Comparison of ENCODE assay signal across 9 mouse cellular contexts in the genomic region with DNA sequence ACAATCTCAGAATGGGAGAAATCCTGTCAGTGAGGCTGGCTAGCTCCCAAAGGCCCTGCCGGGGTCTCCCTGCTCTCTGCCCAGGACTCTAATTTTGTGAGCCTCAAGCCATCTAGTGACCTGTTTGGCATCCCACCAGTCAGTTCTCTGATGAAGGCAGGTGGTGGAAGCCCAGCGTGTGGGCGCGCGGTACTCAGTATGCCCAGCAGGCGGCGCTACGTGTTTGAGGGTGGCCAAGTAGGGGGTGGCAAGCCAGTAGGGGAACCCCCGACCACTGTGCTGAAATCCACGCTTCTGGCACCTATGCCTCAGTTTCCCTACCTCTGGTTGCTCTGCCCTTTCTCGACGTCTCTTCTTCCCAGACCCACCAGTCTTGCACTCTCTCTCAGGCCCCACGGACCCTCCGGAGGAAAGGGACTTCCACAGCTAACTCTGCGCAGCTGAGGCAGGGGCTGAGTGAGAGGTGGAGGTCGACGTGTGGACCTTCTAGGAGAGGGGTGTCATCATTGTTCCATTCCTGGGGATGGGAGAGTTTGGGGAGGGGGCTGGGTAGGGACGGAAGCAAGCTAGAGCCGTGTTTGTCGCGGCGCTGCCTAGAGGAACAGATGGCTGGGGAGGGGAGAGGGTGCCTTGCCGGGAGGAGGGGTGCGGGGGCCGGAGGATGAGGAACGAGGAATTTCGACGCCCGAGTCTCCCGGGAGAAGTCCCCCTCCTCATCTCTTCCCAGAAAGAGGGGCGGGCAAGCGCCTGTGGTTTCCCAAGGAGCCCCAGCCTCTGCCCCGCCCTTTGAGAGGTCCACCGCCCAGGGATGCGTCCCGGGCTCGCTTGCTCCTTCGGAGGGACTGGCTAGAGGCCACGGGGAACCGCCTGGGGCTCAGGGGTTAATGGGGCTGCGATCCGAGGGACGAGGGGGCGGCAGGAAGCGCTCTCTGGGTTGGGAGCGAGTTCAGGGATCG. TPM values are rescaled to one million over a fixed set of nuclear protein-coding genes. Genes with fewer than 3 reads are reported as not detected.
DNase-seq lines count a peak whose midpoint lies in the region; ATAC-seq and TF ChIP-seq lines count a peak whose summit lies in the region.
"Had no signal": no experiment of that assay in that cellular context is flagged by ENCODE, and none has a peak within 500 bp of the region (broad histone marks: within the 10 kb centered on the region; RNA-seq: fewer than 3 reads in every experiment).

No protein-coding gene starts in this region.

- H3K4me3 ChIP-seq in bone marrow macrophage, adult 2 months (ENCODE audit: insufficient read depth, low read length) = no peak overlapping the region
- peak overlapping the region; percentile 34 for H3K4me3 ChIP-seq in limb, embryonic 14.5 days (replicated peaks; ENCODE audit: low read length)
- peak overlapping the region; percentile 40 for H3K4me3 ChIP-seq in midbrain, embryonic 12.5 days
- H3K4me3 ChIP-seq in stomach, embryonic 15.5 days (replicated peaks) = peak overlapping the region; percentile 36

- DNase-seq in cerebellum, postnatal 25 days = peak; percentile 21 to 50
- DNase-seq in cerebellum, adult 8-10 months = no peak
- DNase-seq in gastrocnemius, postnatal 14 days = peak; percentile 58
- DNase-seq in limb, embryonic 14.5 days (ENCODE audit: low spot score) = no peak

- ATAC-seq in inflammation-experienced regulatory T-cells, adult 6 months = peak; percentile 29
- ATAC-seq in limb, embryonic 14.5 days (ENCODE audit: low FRiP score, low read depth) = peak; percentile 34; the same call in 1 of the 2 replicates
- ATAC-seq in midbrain, embryonic 12.5 days (ENCODE audit: low FRiP score, low read depth) = peak; percentile 73
- ATAC-seq in stomach, embryonic 15.5 days (ENCODE audit: insufficient read depth, low FRiP score, low read depth) = no peak; the same call in 1 of the 2 replicates

- intact Hi-C loops in gastrocnemius, postnatal 14 days (cut with DNase I; ENCODE audit: low total_unique reads) = loop anchor here (5.0 to 10.0 kb wide), 2 partner anchors 34 to 139 kb away; no protein-coding TSS in a partner anchor

- peak overlapping the region; percentile 62 for H3K4me2 ChIP-seq in limb, embryonic 14.5 days (replicated peaks; ENCODE audit: low read depth, low read length, severe bottlenecking)
- peak overlapping the region; percentile 81 for H3K4me2 ChIP-seq in midbrain, embryonic 12.5 days (replicated peaks)
- peak overlapping the region; percentile 76 for H3K4me2 ChIP-seq in stomach, embryonic 15.5 days

- no peaks in the 10 kb centered on the region for H3K9me3 ChIP-seq in limb, embryonic 14.5 days (ENCODE audit: control insufficient read depth, low read length)
- H3K9me3 ChIP-seq in midbrain, embryonic 12.5 days = no peaks in the 10 kb centered on the region
- no peaks in the 10 kb centered on the region for H3K9me3 ChIP-seq in stomach, embryonic 15.5 days

- 3% methylated on average over 34 of the region's 47 CpGs for WGBS in limb, embryonic 14.5 days
- WGBS in midbrain, embryonic 12.5 days = under 1% methylated on average over 47 of the region's 47 CpGs
- WGBS in stomach, embryonic 15.5 days = 2% methylated on average over 47 of the region's 47 CpGs

- peaks cover 6% of the 10 kb centered on the region for H3K4me1 ChIP-seq in bone marrow macrophage, adult 2 months (ENCODE audit: control insufficient read depth, insufficient read depth, low read length)
- peaks cover 6% of the 10 kb centered on the region; the same call in 1 of the 2 replicates for H3K4me1 ChIP-seq in limb, embryonic 14.5 days (ENCODE audit: control insufficient read depth, insufficient read depth, low read length)
- peaks cover 14% of the 10 kb centered on the region for H3K4me1 ChIP-seq in midbrain, embryonic 12.5 days
- peaks cover 8% of the 10 kb centered on the region for H3K4me1 ChIP-seq in stomach, embryonic 15.5 days

- no peak for TF ChIP-seq POLR2A in bone marrow macrophage, adult 2 months (IDR thresholded peaks at IDR 0.05; ENCODE audit: borderline replicate concordance, low read depth, low read length)
- TF ChIP-seq POLR2A in limb, embryonic 14.5 days (IDR thresholded peaks at IDR 0.05; ENCODE audit: borderline replicate concordance, extremely low read depth, insufficient read depth, insufficient read length) = no peak

- peaks cover 49% of the 10 kb centered on the region for H3K27me3 ChIP-seq in limb, embryonic 14.5 days (ENCODE audit: control insufficient read depth, insufficient read depth, low read length)
- H3K27me3 ChIP-seq in midbrain, embryonic 12.5 days = peaks cover 61% of the 10 kb centered on the region
- peaks cover 48% of the 10 kb centered on the region for H3K27me3 ChIP-seq in stomach, embryonic 15.5 days (replicated peaks)

- peak; percentile 74 for TF ChIP-seq CTCF in bone marrow macrophage, adult 2 months (IDR thresholded peaks at IDR 0.05; ENCODE audit: low read depth, low read length)

- H3K36me3 ChIP-seq in limb, embryonic 14.5 days (ENCODE audit: control insufficient read depth, insufficient read depth, low read length) = 0 out of 2 replicates have a peak, but pooled peaks cover 6% of the 10 kb centered on the region
- no peaks in the 10 kb centered on the region for H3K36me3 ChIP-seq in midbrain, embryonic 12.5 days
- peaks cover 2% of the 10 kb centered on the region; the same call in 1 of the 2 replicates for H3K36me3 ChIP-seq in stomach, embryonic 15.5 days

- H3K9ac ChIP-seq in limb, embryonic 14.5 days (ENCODE audit: low read depth, low read length, severe bottlenecking) = peak overlapping the region; percentile 34; the same call in 1 of the 2 replicates
- H3K9ac ChIP-seq in midbrain, embryonic 12.5 days (replicated peaks) = peak overlapping the region; percentile 53
- no peak overlapping the region for H3K9ac ChIP-seq in stomach, embryonic 15.5 days

- no peak overlapping the region for H3K27ac ChIP-seq in bone marrow macrophage, adult 2 months (ENCODE audit: insufficient read depth, low read depth, low read length)
- H3K27ac ChIP-seq in limb, embryonic 14.5 days (replicated peaks; ENCODE audit: low read depth, low read length) = no peak overlapping the region
- no peak overlapping the region for H3K27ac ChIP-seq in midbrain, embryonic 12.5 days (replicated peaks)
- H3K27ac ChIP-seq in stomach, embryonic 15.5 days = no peak overlapping the region

RNA-seq across cellular contexts. Expression of a gene that starts 20.6 kb away (rescaled TPM):
- polyA plus RNA-seq in bone marrow macrophage, adult 2 months (2012; ENCODE audit: insufficient read depth, insufficient read length, missing spikeins) = not detected in 2 replicates
- under 1 TPM; 0.55 to 0.64 TPM for total RNA-seq in gastrocnemius, postnatal 14 days (2021)
- polyA plus RNA-seq in inflammation-experienced regulatory T-cells, adult 6 months (2017; shearing (Covaris generic)) = not detected
- polyA plus RNA-seq in limb, embryonic 14.5 days (2012; rRNA removed) = 4.5 and 6.5 TPM in 2 replicates
- polyA plus RNA-seq in limb, embryonic 14.5 days (2014; fragmentation: Nextera tagmentation; extraction: Ambion mirVana) = 1.5 and 1.9 TPM in 2 replicates
- polyA plus RNA-seq in midbrain, embryonic 12.5 days (2016; fragmentation: Nextera tagmentation; extraction: Ambion mirVana) = 4.1 and 5.4 TPM in 2 replicates
- polyA plus RNA-seq in stomach, embryonic 15.5 days (2015; fragmentation: Nextera tagmentation; extraction: Ambion mirVana) = 0.85 and 0.91 TPM in 2 replicates

RNA-seq across cellular contexts. Expression of a gene that starts 27.2 kb away (rescaled TPM):
- polyA plus RNA-seq in bone marrow macrophage, adult 2 months (2012; ENCODE audit: insufficient read depth, insufficient read length, missing spikeins) = not detected in 2 replicates
- 10 to 100 TPM in 1 of 2 experiments, 1 to 10 TPM in 1; 6.2 to 16.1 TPM for total RNA-seq in gastrocnemius, postnatal 14 days (2021)
- polyA plus RNA-seq in inflammation-experienced regulatory T-cells, adult 6 months (2017; shearing (Covaris generic)) = 1 to 10 TPM; 1.9 to 9.1 (median 5.9) TPM
- 25.8 and 35.9 TPM in 2 replicates for polyA plus RNA-seq in limb, embryonic 14.5 days (2012; rRNA removed)
- 15.5 and 18.5 TPM in 2 replicates for polyA plus RNA-seq in limb, embryonic 14.5 days (2014; fragmentation: Nextera tagmentation; extraction: Ambion mirVana)
- polyA plus RNA-seq in midbrain, embryonic 12.5 days (2016; fragmentation: Nextera tagmentation; extraction: Ambion mirVana) = 9.5 and 10.2 TPM in 2 replicates
- polyA plus RNA-seq in stomach, embryonic 15.5 days (2015; fragmentation: Nextera tagmentation; extraction: Ambion mirVana) = 19.5 and 26.3 TPM in 2 replicates

RNA-seq across cellular contexts. Expression of a gene that starts 39.1 kb away (rescaled TPM):
- 20.7 TPM in 2 replicates for polyA plus RNA-seq in bone marrow macrophage, adult 2 months (2012; ENCODE audit: insufficient read depth, insufficient read length, missing spikeins)
- 10 to 100 TPM; 45.7 to 46.0 TPM for total RNA-seq in gastrocnemius, postnatal 14 days (2021)
- 10 to 100 TPM; 25.4 to 39.8 (median 38.8) TPM for polyA plus RNA-seq in inflammation-experienced regulatory T-cells, adult 6 months (2017; shearing (Covaris generic))
- 52.3 and 59.7 TPM in 2 replicates for polyA plus RNA-seq in limb, embryonic 14.5 days (2012; rRNA removed)
- polyA plus RNA-seq in limb, embryonic 14.5 days (2014; fragmentation: Nextera tagmentation; extraction: Ambion mirVana) = 56.0 and 58.4 TPM in 2 replicates
- 32.7 and 35.8 TPM in 2 replicates for polyA plus RNA-seq in midbrain, embryonic 12.5 days (2016; fragmentation: Nextera tagmentation; extraction: Ambion mirVana)
- 47.2 and 50.4 TPM in 2 replicates for polyA plus RNA-seq in stomach, embryonic 15.5 days (2015; fragmentation: Nextera tagmentation; extraction: Ambion mirVana)

RNA-seq across cellular contexts. Expression of a gene that starts 43.4 kb away (rescaled TPM):
- not detected in 2 replicates for polyA plus RNA-seq in bone marrow macrophage, adult 2 months (2012; ENCODE audit: insufficient read depth, insufficient read length, missing spikeins)
- 100 to 1,000 TPM in 1 of 2 experiments, 10 to 100 TPM in 1; 95.9 to 120 TPM for total RNA-seq in gastrocnemius, postnatal 14 days (2021)
- polyA plus RNA-seq in inflammation-experienced regulatory T-cells, adult 6 months (2017; shearing (Covaris generic)) = not detected
- 0.06 and 0.24 TPM in 2 replicates for polyA plus RNA-seq in limb, embryonic 14.5 days (2012; rRNA removed)
- polyA plus RNA-seq in limb, embryonic 14.5 days (2014; fragmentation: Nextera tagmentation; extraction: Ambion mirVana) = 0.22 and 0.55 TPM in 2 replicates
- 0.13 TPM in 1 of 2 replicates, not detected in the other for polyA plus RNA-seq in midbrain, embryonic 12.5 days (2016; fragmentation: Nextera tagmentation; extraction: Ambion mirVana)
- polyA plus RNA-seq in stomach, embryonic 15.5 days (2015; fragmentation: Nextera tagmentation; extraction: Ambion mirVana) = 0.08 and 0.19 TPM in 2 replicates
- total RNA-seq: left cerebral cortex, adult 8-10 months had no signal

Comparison
In these comparisons a context has a peak if more than half of its experiments do, and no peak if none do; other contexts are left out.
1. DNase-seq: peak in cerebellum, postnatal 25 days (2 of 2) and gastrocnemius, postnatal 14 days (single experiment); none in cerebellum, adult 8-10 months (single experiment) and limb, embryonic 14.5 days (single experiment).
2. Peak in every context shown above with its lines, with median percentiles within 50 percentile points of each other: H3K4me2 ChIP-seq.